Mouse (Mus musculus): ENCODE results near the gene Nfia.

Nfia gene

GRCm38 (mm10) chr4:97912155-97912554 is 139.6 kb downstream of the Nfia start:
- DNase-seq (ENCODE audit: low read depth, low spot score) = no peak

GRCm38 (mm10) chr4:97912560-97912959 is 140.0 kb downstream of the Nfia start:
- DNase-seq (ENCODE audit: low read depth, low spot score) = no peak

GRCm38 (mm10) chr4:97914348-97914747 is 141.8 kb downstream of the Nfia start:
- DNase-seq (ENCODE audit: low read depth, low spot score) = no peak

GRCm38 (mm10) chr4:97914761-97915160 is 142.2 kb downstream of the Nfia start:
- DNase-seq (ENCODE audit: low read depth, low spot score) = no peak

- no peak for DNase-seq (ENCODE audit: low read depth, low spot score)
Observed at GRCm38 (mm10) chr4:97917568-97917967, 145.0 kb downstream of the Nfia start.

GRCm38 (mm10) chr4:97918675-97919074 is 146.1 kb downstream of the Nfia start:
- DNase-seq (ENCODE audit: low read depth, low spot score) = no peak

- no peak for DNase-seq (ENCODE audit: low read depth, low spot score)
Observed at GRCm38 (mm10) chr4:97919773-97920172, 147.2 kb downstream of the Nfia start.

- DNase-seq (ENCODE audit: low read depth, low spot score) = no peak
Observed at GRCm38 (mm10) chr4:97920287-97921079, 147.9 kb downstream of the Nfia start.

GRCm38 (mm10) chr4:97921682-97922081 is 149.1 kb downstream of the Nfia start:
- no peak for DNase-seq (ENCODE audit: low read depth, low spot score)

GRCm38 (mm10) chr4:97923248-97923647 is 150.7 kb downstream of the Nfia start:
- DNase-seq (ENCODE audit: low read depth, low spot score) = no peak

GRCm38 (mm10) chr4:97923876-97924316 is 151.4 kb downstream of the Nfia start:
- DNase-seq (ENCODE audit: low read depth, low spot score) = no peak

GRCm38 (mm10) chr4:97924414-97924813 is 151.9 kb downstream of the Nfia start:
- no peak for DNase-seq (ENCODE audit: low read depth, low spot score)

GRCm38 (mm10) chr4:97924855-97925254 is 152.3 kb downstream of the Nfia start:
- no peak for DNase-seq (ENCODE audit: low read depth, low spot score)

GRCm38 (mm10) chr4:97925644-97926043 is 153.1 kb downstream of the Nfia start:
- no peak for DNase-seq (ENCODE audit: low read depth, low spot score)

GRCm38 (mm10) chr4:97926607-97927308 is 154.2 kb downstream of the Nfia start:
- no peak for DNase-seq (ENCODE audit: low read depth, low spot score)

- no peak for DNase-seq (ENCODE audit: low read depth, low spot score)
Observed at GRCm38 (mm10) chr4:97927309-97927656, 154.7 kb downstream of the Nfia start.

GRCm38 (mm10) chr4:97936371-97936770 is 163.8 kb downstream of the Nfia start:
- DNase-seq (ENCODE audit: low read depth, low spot score) = no peak

GRCm38 (mm10) chr4:97936912-97937311 is 164.4 kb downstream of the Nfia start:
- DNase-seq (ENCODE audit: low read depth, low spot score) = no peak

GRCm38 (mm10) chr4:97939492-97939891 is 167.0 kb downstream of the Nfia start:
- no peak for DNase-seq (ENCODE audit: low read depth, low spot score)

GRCm38 (mm10) chr4:97939920-97940520 is 167.5 kb downstream of the Nfia start:
- DNase-seq (ENCODE audit: low read depth, low spot score) = no peak

GRCm38 (mm10) chr4:97941616-97942015 is 169.1 kb downstream of the Nfia start:
- DNase-seq (ENCODE audit: low read depth, low spot score) = no peak

GRCm38 (mm10) chr4:97944309-97944708 is 171.8 kb downstream of the Nfia start:
- DNase-seq (ENCODE audit: low read depth, low spot score) = no peak

GRCm38 (mm10) chr4:97947484-97947883 is 174.9 kb downstream of the Nfia start:
- DNase-seq (ENCODE audit: low read depth, low spot score) = no peak
